Mouse (Mus musculus): Measurements from ENCODE around the gene Exoc3. TPM values are rescaled to one million over a fixed set of nuclear protein-coding genes. Genes with fewer than 3 reads are reported as not detected.

Exoc3 gene
- polyA plus RNA-seq, 1 experiment from 2014 or later: 121 TPM

- Histone ChIP-seq H3K9me3 (ENCODE audit: control insufficient read depth, low read length) (no peaks in the 10 kb centered on the region), H3K9ac (replicated peaks; ENCODE audit: low read depth, low read length) (no peak overlapping the region), H3K4me2 (ENCODE audit: low read depth, low read length) (no peak overlapping the region), H3K27me3 (ENCODE audit: control insufficient read depth, insufficient read depth, low read length) (no peaks in the 10 kb centered on the region), H3K4me3 (ENCODE audit: low read depth, low read length) (no peak overlapping the region), H3K4me1 (ENCODE audit: control insufficient read depth, insufficient read depth, low read length) (no peaks in the 10 kb centered on the region), H3K27ac (ENCODE audit: low read depth, low read length) (no peak overlapping the region), H3K36me3 (ENCODE audit: control insufficient read depth, insufficient read depth, low read length) (no peaks in the 10 kb centered on the region)
- ATAC-seq (ENCODE audit: low read depth): peak; percentile 91
- 55% methylated on average over 3 of the region's 3 CpGs for WGBS
Measured at GRCm38 (mm10) chr13:74145983-74146622, 62.4 kb downstream of the Exoc3 start.

GRCm38 (mm10) chr13:74144120-74144884 lies 64.2 kb downstream of the Exoc3 start:
- H3K4me1 ChIP-seq (ENCODE audit: control insufficient read depth, insufficient read depth, low read length): no peaks in the 10 kb centered on the region
- H3K36me3 ChIP-seq (ENCODE audit: control insufficient read depth, insufficient read depth, low read length): no peaks in the 10 kb centered on the region
- no peaks in the 10 kb centered on the region for H3K27me3 ChIP-seq (ENCODE audit: control insufficient read depth, insufficient read depth, low read length)
- H3K9ac ChIP-seq (replicated peaks; ENCODE audit: low read depth, low read length): no peak overlapping the region
- no peak overlapping the region for H3K4me2 ChIP-seq (ENCODE audit: low read depth, low read length)
- 83% methylated on average over 7 of the region's 7 CpGs for WGBS
- no peaks in the 10 kb centered on the region for H3K9me3 ChIP-seq (ENCODE audit: control insufficient read depth, low read length)
- H3K4me3 ChIP-seq (ENCODE audit: low read depth, low read length): no peak overlapping the region
- no peak overlapping the region for H3K27ac ChIP-seq (ENCODE audit: low read depth, low read length)
- no peak for ATAC-seq (ENCODE audit: low read depth)

- no peaks in the 10 kb centered on the region for H3K9me3 ChIP-seq (ENCODE audit: control insufficient read depth, low read length)
- WGBS: 85% methylated on average over 3 of the region's 3 CpGs
- ATAC-seq (ENCODE audit: low read depth): no peak
Measured at GRCm38 (mm10) chr13:74143282-74143681, 65.2 kb downstream of the Exoc3 start.

GRCm38 (mm10) chr13:74140793-74141192 lies 67.7 kb downstream of the Exoc3 start:
- Histone ChIP-seq H3K27ac (ENCODE audit: low read depth, low read length) (no peak overlapping the region), H3K4me3 (ENCODE audit: low read depth, low read length) (no peak overlapping the region), H3K4me2 (ENCODE audit: low read depth, low read length) (no peak overlapping the region), H3K36me3 (ENCODE audit: control insufficient read depth, insufficient read depth, low read length) (no peaks in the 10 kb centered on the region), H3K9me3 (ENCODE audit: control insufficient read depth, low read length) (no peaks in the 10 kb centered on the region), H3K4me1 (ENCODE audit: control insufficient read depth, insufficient read depth, low read length) (no peaks in the 10 kb centered on the region), H3K9ac (replicated peaks; ENCODE audit: low read depth, low read length) (no peak overlapping the region), H3K27me3 (ENCODE audit: control insufficient read depth, insufficient read depth, low read length) (no peaks in the 10 kb centered on the region)
- WGBS: 94% methylated on average over 6 of the region's 6 CpGs
- ATAC-seq (ENCODE audit: low read depth): no peak

More at GRCm38 (mm10) chr13:74143282-74143681, 65.2 kb downstream of the Exoc3 start:
- no peak overlapping the region for H3K4me3 ChIP-seq (ENCODE audit: low read depth, low read length)
- no peak overlapping the region for H3K9ac ChIP-seq (replicated peaks; ENCODE audit: low read depth, low read length)
- no peaks in the 10 kb centered on the region for H3K27me3 ChIP-seq (ENCODE audit: control insufficient read depth, insufficient read depth, low read length)
- H3K4me2 ChIP-seq (ENCODE audit: low read depth, low read length): no peak overlapping the region
- no peaks in the 10 kb centered on the region for H3K4me1 ChIP-seq (ENCODE audit: control insufficient read depth, insufficient read depth, low read length)
- no peak overlapping the region for H3K27ac ChIP-seq (ENCODE audit: low read depth, low read length)
- no peaks in the 10 kb centered on the region for H3K36me3 ChIP-seq (ENCODE audit: control insufficient read depth, insufficient read depth, low read length)

- no peaks in the 10 kb centered on the region for H3K4me1 ChIP-seq (ENCODE audit: control insufficient read depth, insufficient read depth, low read length)
- ATAC-seq (ENCODE audit: low read depth): no peak
- H3K27me3 ChIP-seq (ENCODE audit: control insufficient read depth, insufficient read depth, low read length): no peaks in the 10 kb centered on the region
- no peaks in the 10 kb centered on the region for H3K36me3 ChIP-seq (ENCODE audit: control insufficient read depth, insufficient read depth, low read length)
- H3K4me2 ChIP-seq (ENCODE audit: low read depth, low read length): no peak overlapping the region
- H3K9me3 ChIP-seq (ENCODE audit: control insufficient read depth, low read length): no peaks in the 10 kb centered on the region
- no peak overlapping the region for H3K4me3 ChIP-seq (ENCODE audit: low read depth, low read length)
- 89% methylated on average over 7 of the region's 7 CpGs for WGBS
- no peak overlapping the region for H3K27ac ChIP-seq (ENCODE audit: low read depth, low read length)
- no peak overlapping the region for H3K9ac ChIP-seq (replicated peaks; ENCODE audit: low read depth, low read length)
Measured at GRCm38 (mm10) chr13:74138906-74139647, 69.5 kb downstream of the Exoc3 start.

- no peaks in the 10 kb centered on the region for H3K27me3 ChIP-seq (ENCODE audit: control insufficient read depth, insufficient read depth, low read length)
- 90% methylated on average over 6 of the region's 6 CpGs for WGBS
- no peaks in the 10 kb centered on the region for H3K9me3 ChIP-seq (ENCODE audit: control insufficient read depth, low read length)
- no peak overlapping the region for H3K4me3 ChIP-seq (ENCODE audit: low read depth, low read length)
- H3K27ac ChIP-seq (ENCODE audit: low read depth, low read length): no peak overlapping the region
- no peaks in the 10 kb centered on the region for H3K36me3 ChIP-seq (ENCODE audit: control insufficient read depth, insufficient read depth, low read length)
- H3K9ac ChIP-seq (replicated peaks; ENCODE audit: low read depth, low read length): no peak overlapping the region
- H3K4me1 ChIP-seq (ENCODE audit: control insufficient read depth, insufficient read depth, low read length): no peaks in the 10 kb centered on the region
- no peak overlapping the region for H3K4me2 ChIP-seq (ENCODE audit: low read depth, low read length)
- no peak for ATAC-seq (ENCODE audit: low read depth)
Measured at GRCm38 (mm10) chr13:74129909-74130308, 78.6 kb downstream of the Exoc3 start.

- Histone ChIP-seq H3K4me2 (ENCODE audit: low read depth, low read length) (no peak overlapping the region), H3K9me3 (ENCODE audit: control insufficient read depth, low read length) (no peaks in the 10 kb centered on the region), H3K4me3 (ENCODE audit: low read depth, low read length) (no peak overlapping the region), H3K27me3 (ENCODE audit: control insufficient read depth, insufficient read depth, low read length) (peaks cover under 1% of the 10 kb centered on the region; the same call in 1 of the 2 replicates), H3K27ac (ENCODE audit: low read depth, low read length) (no peak overlapping the region), H3K4me1 (ENCODE audit: control insufficient read depth, insufficient read depth, low read length) (no peaks in the 10 kb centered on the region), H3K9ac (replicated peaks; ENCODE audit: low read depth, low read length) (no peak overlapping the region), H3K36me3 (ENCODE audit: control insufficient read depth, insufficient read depth, low read length) (no peaks in the 10 kb centered on the region)
- ATAC-seq (ENCODE audit: low read depth): no peak
- 83% methylated on average over 7 of the region's 7 CpGs for WGBS
Measured at GRCm38 (mm10) chr13:74127571-74127970, 81.0 kb downstream of the Exoc3 start.

GRCm38 (mm10) chr13:74122632-74123031 lies 85.9 kb downstream of the Exoc3 start:
- peaks cover 14% of the 10 kb centered on the region for H3K27me3 ChIP-seq (ENCODE audit: control insufficient read depth, insufficient read depth, low read length)
- no peak overlapping the region for H3K4me3 ChIP-seq (ENCODE audit: low read depth, low read length)
- no peak overlapping the region for H3K9ac ChIP-seq (replicated peaks; ENCODE audit: low read depth, low read length)
- H3K4me2 ChIP-seq (ENCODE audit: low read depth, low read length): no peak overlapping the region
- 67% methylated on average over 3 of the region's 3 CpGs for WGBS
- no peak overlapping the region for H3K27ac ChIP-seq (ENCODE audit: low read depth, low read length)
- no peaks in the 10 kb centered on the region for H3K9me3 ChIP-seq (ENCODE audit: control insufficient read depth, low read length)
- ATAC-seq (ENCODE audit: low read depth): no peak
- H3K4me1 ChIP-seq (ENCODE audit: control insufficient read depth, insufficient read depth, low read length): peaks cover 5% of the 10 kb centered on the region; the same call in 1 of the 2 replicates
- no peaks in the 10 kb centered on the region for H3K36me3 ChIP-seq (ENCODE audit: control insufficient read depth, insufficient read depth, low read length)

Measured in neural tube, embryonic 14.5 days (tissue).